Mouse (Mus musculus) naive thymus-derived CD4-positive, alpha-beta T cell, adult 2 months (primary cell): ENCODE data around the gene Igfbp4.

Experiments
- DNase-seq: peaks from one replicate; pipeline ENCODE4 v3.0.0-alpha.2; 2011; ENCODE audit warnings: low read depth

The Igfbp4 gene

GRCm38 (mm10) chr11:99041051-99041729 is at the start of gene Igfbp4:
TSS of gene Igfbp4 (plus strand) at chr11:99041244.
- peak; percentile 52 for DNase-seq

DNA sequence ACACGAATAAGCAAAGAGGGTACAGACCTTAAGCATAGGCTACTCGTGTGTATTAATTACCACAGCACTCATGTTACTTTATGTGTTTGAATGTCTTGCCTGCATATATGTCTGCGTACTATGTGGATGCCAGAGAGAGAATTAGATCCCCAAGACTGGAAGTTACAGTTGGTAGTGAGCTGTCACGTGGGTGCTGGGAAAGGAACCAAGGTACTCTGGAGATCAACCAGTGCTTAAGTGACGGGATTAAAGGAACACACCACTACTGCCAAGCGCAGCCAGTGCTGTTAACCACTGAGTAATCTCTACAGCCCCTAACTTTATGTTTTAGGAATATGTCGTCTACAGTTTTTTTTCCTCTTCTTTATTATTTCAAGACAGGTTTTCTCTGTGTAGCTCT is 45.1 kb upstream of the Igfbp4 start:
- no peak for DNase-seq

DNA sequence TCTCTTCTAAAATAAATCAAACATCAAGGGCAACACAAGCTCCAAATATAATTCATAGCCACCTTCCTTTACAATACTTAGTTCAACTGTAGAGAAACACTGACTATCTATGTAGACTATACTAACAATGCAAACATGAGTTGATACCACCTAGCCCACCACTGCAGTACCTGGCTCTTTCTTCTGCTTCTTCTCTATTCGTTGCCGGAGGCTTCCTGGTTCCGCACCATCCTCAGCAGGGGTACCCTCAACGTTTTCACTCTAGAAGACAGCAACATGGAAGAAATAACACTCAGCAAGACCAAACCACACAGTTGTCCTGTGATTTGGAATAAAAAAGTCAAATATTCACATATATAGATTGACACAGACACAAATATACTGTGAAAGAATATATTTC is 43.4 kb upstream of the Igfbp4 start:
- no peak for DNase-seq

DNA sequence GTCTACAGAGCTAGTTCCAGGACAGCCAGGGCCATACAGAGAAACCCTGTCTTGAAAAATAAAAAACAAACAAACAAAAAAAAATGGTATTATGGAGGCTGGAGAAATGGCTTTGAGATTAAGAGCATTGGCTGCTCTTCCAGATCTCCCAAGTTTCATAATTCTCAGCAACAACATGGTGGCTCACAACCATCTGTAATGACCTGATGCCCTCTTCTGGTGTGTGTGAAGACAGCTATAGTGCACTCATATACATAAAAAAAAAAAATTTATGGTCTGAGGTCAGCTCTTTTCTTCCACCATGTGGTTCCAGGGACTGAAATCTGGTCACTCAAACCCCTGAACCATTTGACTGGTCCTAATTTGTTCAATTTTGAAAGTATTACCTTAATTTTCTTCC is 42.3 kb upstream of the Igfbp4 start:
- no peak for DNase-seq

DNA sequence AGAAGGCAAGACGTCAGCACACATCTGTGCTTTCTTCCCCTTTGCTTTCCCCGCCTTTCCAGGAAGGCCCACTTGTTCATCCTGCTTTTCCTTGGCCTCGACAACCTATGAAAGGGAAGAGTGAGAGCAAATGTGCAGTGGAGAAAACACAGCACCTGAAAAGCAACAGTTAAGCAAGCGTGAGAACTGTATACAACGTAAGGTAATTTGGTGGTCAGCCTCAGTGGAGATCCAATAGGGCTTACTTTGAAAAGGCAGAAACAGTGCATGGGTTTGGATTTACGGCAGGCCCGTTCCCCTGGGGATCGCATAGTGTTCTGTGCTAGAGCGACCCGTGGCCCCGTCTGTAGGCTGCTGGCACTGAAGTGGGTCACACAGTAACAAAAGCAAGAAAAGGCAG is 41.8 kb upstream of the Igfbp4 start:
- DNase-seq, result no peak

- DNase-seq, result no peak
These were observed 34.3 kb upstream of the Igfbp4 start for GRCm38 (mm10) chr11:99006788-99007187.

DNA sequence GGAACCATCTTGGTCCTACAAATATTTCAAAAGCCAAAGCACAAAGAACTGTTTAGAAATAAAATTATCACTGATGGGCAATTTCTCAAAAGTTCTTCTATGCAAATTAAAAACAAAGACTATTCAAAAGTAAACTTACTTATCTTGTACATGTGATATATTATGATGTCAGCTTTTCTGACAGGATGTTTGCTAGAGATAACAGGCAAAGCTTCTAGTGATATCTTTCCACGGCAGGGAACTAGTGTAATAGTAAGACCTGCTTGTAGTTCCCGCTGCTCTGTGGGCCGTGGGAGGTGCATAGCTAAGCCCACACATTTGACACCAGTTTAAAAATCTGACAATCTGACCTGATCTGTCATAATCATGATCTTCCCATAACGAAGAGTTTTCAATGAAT is 30.9 kb upstream of the Igfbp4 start:
- no peak for DNase-seq

- no peak for DNase-seq
These were observed 30.3 kb upstream of the Igfbp4 start for GRCm38 (mm10) chr11:99010706-99011105.

- DNase-seq, result no peak
These were observed 27.2 kb upstream of the Igfbp4 start for GRCm38 (mm10) chr11:99013856-99014255.

DNA sequence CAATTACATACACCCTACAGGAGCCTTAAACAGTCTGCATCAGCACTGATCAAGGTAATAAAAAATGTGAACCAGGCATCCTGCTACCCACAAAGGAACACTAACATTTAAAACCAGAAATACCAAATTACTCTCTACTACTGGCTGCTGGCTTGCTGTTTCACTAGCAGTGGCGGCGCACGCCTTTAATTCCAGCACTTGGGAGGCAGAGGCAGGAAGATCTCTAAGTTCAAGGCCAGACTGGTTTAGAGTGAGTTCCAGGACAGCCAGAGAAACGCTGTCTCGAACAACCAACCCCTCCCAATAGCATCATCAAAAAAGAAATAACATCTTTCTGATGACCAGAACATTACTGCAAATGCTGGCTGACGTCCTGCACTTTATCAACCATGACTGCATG is 21.2 kb upstream of the Igfbp4 start:
- DNase-seq, result no peak

- no peak for DNase-seq
These were observed 18.6 kb upstream of the Igfbp4 start for GRCm38 (mm10) chr11:99022384-99022933.

GRCm38 (mm10) chr11:99023094-99023493 is 17.9 kb upstream of the Igfbp4 start:
- DNase-seq, result no peak

GRCm38 (mm10) chr11:99023500-99024467 is 17.3 kb upstream of the Igfbp4 start, which contains the start of gene Top2a:
TSS of gene Top2a (minus strand) at chr11:99024189.
- DNase-seq, result peak; percentile 100

GRCm38 (mm10) chr11:99024468-99025134 is 16.4 kb upstream of the Igfbp4 start:
- DNase-seq, result no peak

GRCm38 (mm10) chr11:99025878-99026277 is 15.2 kb upstream of the Igfbp4 start:
- DNase-seq, result no peak

DNA sequence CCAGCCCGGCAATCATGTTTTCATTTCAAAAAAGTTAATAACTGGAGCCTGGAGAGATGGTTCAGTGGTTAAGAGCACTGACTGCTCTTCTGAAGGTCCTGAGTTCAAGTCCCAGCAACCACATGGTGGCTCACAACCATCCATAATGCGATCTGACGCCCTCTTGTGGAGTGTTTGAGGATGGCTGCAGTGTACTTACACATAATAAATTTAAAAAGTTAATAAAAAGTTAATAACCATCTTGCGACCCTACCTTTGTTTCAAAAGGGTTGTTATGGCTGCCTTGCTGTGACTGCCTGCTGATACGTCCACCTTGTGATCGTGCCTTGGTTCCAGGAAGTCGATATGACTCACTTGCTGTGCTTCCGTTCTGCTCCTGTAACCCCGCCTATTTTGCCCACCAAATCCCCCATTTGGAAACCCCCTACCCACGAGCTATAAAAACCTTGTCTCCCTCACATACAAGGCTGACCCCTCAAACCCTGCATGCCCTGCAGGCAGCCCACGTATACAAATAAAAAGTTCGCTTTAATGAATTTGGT is 14.1 kb upstream of the Igfbp4 start:
- DNase-seq, result peak; percentile 28

GRCm38 (mm10) chr11:99035350-99035749 is 5.7 kb upstream of the Igfbp4 start:
- peak; percentile 48 for DNase-seq

GRCm38 (mm10) chr11:99036254-99036653 is 4.8 kb upstream of the Igfbp4 start:
- DNase-seq, result no peak

- peak; percentile 89 for DNase-seq
These were observed 1.3 kb upstream of the Igfbp4 start for GRCm38 (mm10) chr11:99039782-99040181.

DNA sequence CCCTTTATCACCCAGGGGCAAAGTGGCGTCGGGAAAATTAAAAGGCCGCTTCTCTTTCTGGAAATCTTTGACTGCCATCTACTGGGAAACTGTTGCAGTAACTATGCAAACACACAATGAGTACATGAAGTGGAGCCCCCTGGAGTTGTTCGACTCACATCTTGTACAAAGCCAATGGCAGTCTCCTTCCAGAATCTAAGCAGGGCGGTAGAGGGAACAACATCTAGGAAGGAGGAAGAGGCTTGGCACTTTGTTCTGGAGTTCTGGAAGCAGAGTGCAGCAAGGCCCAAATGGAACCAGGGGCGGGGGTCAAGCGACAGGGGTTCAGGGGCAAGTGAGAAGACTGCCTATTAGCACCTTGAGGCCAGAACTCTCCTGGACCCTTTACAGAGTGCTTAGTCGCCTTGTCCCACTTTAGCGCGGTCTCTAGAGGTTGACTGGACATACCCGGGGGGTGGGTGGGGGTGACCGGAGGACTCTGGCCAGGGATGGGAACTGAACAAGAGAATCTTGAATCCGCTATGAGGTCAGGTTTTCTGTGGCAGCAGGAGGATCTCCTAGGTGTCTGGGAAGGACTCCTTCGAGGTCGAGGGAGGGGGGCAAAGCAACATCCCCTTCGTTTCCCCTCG is 584 bp upstream of the Igfbp4 start:
- DNase-seq, result peak; percentile 73
